Mouse (Mus musculus) bone marrow macrophage, adult 2 months (primary cell): ENCODE data around the gene Pkn2.

Experiments
- CTCF ChIP-seq: IDR thresholded peaks from 2 replicates; pipeline ENCODE4 v1.5.1; 2012; ENCODE audit warnings: low read depth, mild to moderate bottlenecking, low read length, moderate library complexity
- POLR2A ChIP-seq: IDR thresholded peaks from 2 replicates; pipeline ENCODE4 v1.6.1; 2012; ENCODE audit warnings: mild to moderate bottlenecking, low read depth, low read length, borderline replicate concordance

DNA sequence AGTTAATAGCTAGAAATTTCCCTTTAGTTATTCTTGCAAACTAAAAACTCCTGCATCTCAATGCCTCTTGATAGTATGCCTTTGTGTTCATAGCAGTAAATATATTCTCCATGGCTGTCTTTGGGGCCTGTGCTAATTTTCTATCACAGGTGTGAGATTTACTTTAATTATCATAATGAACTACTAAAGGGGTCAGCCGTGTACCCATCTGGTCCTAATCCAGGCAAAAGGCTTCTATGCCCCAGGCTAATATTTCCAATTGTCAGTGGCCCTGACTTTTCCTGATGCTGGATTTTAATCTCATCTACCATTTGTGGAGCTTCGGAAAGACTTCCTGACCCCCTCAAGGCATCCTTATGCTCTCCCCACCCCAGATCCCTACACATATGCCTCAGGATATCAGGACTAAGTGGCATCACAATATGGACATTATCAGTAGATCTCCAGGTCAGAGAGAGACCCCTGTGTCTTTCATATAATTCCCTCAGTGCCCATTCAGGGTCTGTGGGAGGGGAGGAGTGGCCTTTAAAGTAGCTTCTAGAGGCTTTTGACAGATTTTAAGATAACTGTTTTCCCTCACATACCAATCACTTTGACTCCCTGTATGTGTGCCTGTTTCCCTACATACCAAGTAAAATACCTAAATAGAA, 95.3 kb downstream of the Pkn2 start:
- TF ChIP-seq CTCF (no peak), POLR2A (no peak)
